ENCODE assay signal across 29 mouse cellular contexts in genomic region chr2:60642606-60643005, GRCm38 (mm10).
DNase-seq lines count a peak whose midpoint lies in the region; ATAC-seq and TF ChIP-seq lines count a peak whose summit lies in the region.
"Had no signal": no experiment of that assay in that cellular context is flagged by ENCODE, and none has a peak within 500 bp of the region (broad histone marks: within the 10 kb centered on the region; RNA-seq: fewer than 3 reads in every experiment).

No protein-coding gene starts in this region.

- WGBS in hindbrain, postnatal 0 days, result 72% methylated on average over 7 of the region's 7 CpGs
- 86% methylated on average over 7 of the region's 7 CpGs for WGBS in hindbrain, embryonic 12.5 days
- 90% methylated on average over 7 of the region's 7 CpGs for WGBS in heart, embryonic 10.5 days

- DNase-seq in cerebellum, postnatal 14 days, result peak; percentile 60 to 71
- DNase-seq in gastrocnemius, adult 18-20 months (ENCODE audit: low spot score), result peak; percentile 21
- no peak for DNase-seq in gastrocnemius, adult 8-10 months (ENCODE audit: low spot score in 2 of 2)
- peak; percentile 22 for DNase-seq in hindbrain, postnatal 0 days (ENCODE audit: low spot score)
- no peak for DNase-seq in heart, embryonic 10.5 days (ENCODE audit: low spot score)
- DNase-seq: adrenal gland, postnatal 10 days; adrenal gland, postnatal 36 days; B cell, adult 2 months; cerebellum, adult 11 months; cerebellum, adult 9-11 months; embryo, embryonic 11 days; heart, adult 18-20 months; heart, postnatal 14 days; heart, postnatal 4 days; kidney, adult 11 months; kidney, adult 8-10 months had no signal

- TF ChIP-seq CTCF in hindbrain, postnatal 0 days (IDR thresholded peaks at IDR 0.05; ENCODE audit: low read depth), result no peak

- H3K4me3 ChIP-seq in hindbrain, postnatal 0 days (ENCODE audit: low read length), result no peak overlapping the region
- no peak overlapping the region for H3K4me3 ChIP-seq in hindbrain, embryonic 12.5 days
- no peak overlapping the region for H3K4me3 ChIP-seq in heart, embryonic 10.5 days
- H3K4me3 ChIP-seq: embryonic facial prominence, embryonic 10.5 days; embryonic facial prominence, embryonic 13.5 days; erythroblast, embryonic 14.5 days; forebrain, embryonic 12.5 days; forebrain, embryonic 15.5 days; heart, embryonic 13.5 days; hindbrain, embryonic 15.5 days; intestine, embryonic 15.5 days had no signal

- no peak overlapping the region for H3K4me2 ChIP-seq in hindbrain, postnatal 0 days (ENCODE audit: low read depth, low read length)
- no peak overlapping the region for H3K4me2 ChIP-seq in hindbrain, embryonic 12.5 days (replicated peaks)
- H3K4me2 ChIP-seq: embryonic facial prominence, embryonic 13.5 days; forebrain, embryonic 12.5 days; forebrain, embryonic 15.5 days; heart, embryonic 13.5 days; hindbrain, embryonic 15.5 days; intestine, embryonic 15.5 days had no signal

- H3K36me3 ChIP-seq in hindbrain, postnatal 0 days (ENCODE audit: insufficient read depth, low read length), result no peaks in the 10 kb centered on the region
- H3K36me3 ChIP-seq in hindbrain, embryonic 12.5 days, result no peaks in the 10 kb centered on the region
- H3K36me3 ChIP-seq in heart, embryonic 10.5 days, result no peaks in the 10 kb centered on the region
- H3K36me3 ChIP-seq: embryonic facial prominence, embryonic 10.5 days; embryonic facial prominence, embryonic 13.5 days; forebrain, embryonic 12.5 days; forebrain, embryonic 15.5 days; G1E; heart, embryonic 13.5 days; hindbrain, embryonic 15.5 days; intestine, embryonic 15.5 days had no signal

- H3K9ac ChIP-seq in hindbrain, postnatal 0 days (replicated peaks; ENCODE audit: low read length), result no peak overlapping the region
- H3K9ac ChIP-seq in hindbrain, embryonic 12.5 days, result no peak overlapping the region
- H3K9ac ChIP-seq: embryonic facial prominence, embryonic 13.5 days; forebrain, embryonic 12.5 days; forebrain, embryonic 15.5 days; heart, embryonic 13.5 days; hindbrain, embryonic 15.5 days; intestine, embryonic 15.5 days had no signal

- ATAC-seq in cerebellum, adult (ENCODE audit: insufficient number of reproducible peaks, low FRiP score, low TSS enrichment), result no peak
- ATAC-seq in hindbrain, postnatal 0 days, result 0 out of 2 replicates have a peak, but pooled peaks have one; percentile 39
- ATAC-seq in hindbrain, embryonic 12.5 days (ENCODE audit: low FRiP score), result no peak
- ATAC-seq: intestine, embryonic 15.5 days; Patski had no signal

- H3K4me1 ChIP-seq in hindbrain, postnatal 0 days (ENCODE audit: insufficient read depth, low read length), result 0 out of 2 replicates have a peak, but pooled peaks cover 5% of the 10 kb centered on the region
- H3K4me1 ChIP-seq in hindbrain, embryonic 12.5 days, result peaks cover under 1% of the 10 kb centered on the region; the same call in 1 of the 2 replicates
- peaks cover 18% of the 10 kb centered on the region for H3K4me1 ChIP-seq in heart, embryonic 10.5 days
- H3K4me1 ChIP-seq: embryonic facial prominence, embryonic 13.5 days; forebrain, embryonic 15.5 days; intestine, embryonic 15.5 days had no signal

- H3K27me3 ChIP-seq in hindbrain, postnatal 0 days (ENCODE audit: insufficient read depth, low read length), result no peaks in the 10 kb centered on the region
- H3K27me3 ChIP-seq in hindbrain, embryonic 12.5 days, result no peaks in the 10 kb centered on the region
- H3K27me3 ChIP-seq in heart, embryonic 10.5 days (ENCODE audit: insufficient read depth, poor library complexity, severe bottlenecking), result no peaks in the 10 kb centered on the region
- H3K27me3 ChIP-seq: CH12.LX; embryonic facial prominence, embryonic 13.5 days; heart, embryonic 13.5 days; hindbrain, embryonic 15.5 days; intestine, embryonic 15.5 days; Patski had no signal

- H3K9me3 ChIP-seq in hindbrain, postnatal 0 days (ENCODE audit: low read length), result no peaks in the 10 kb centered on the region
- H3K9me3 ChIP-seq in hindbrain, embryonic 12.5 days (replicated peaks), result no peaks in the 10 kb centered on the region
- no peaks in the 10 kb centered on the region for H3K9me3 ChIP-seq in heart, embryonic 10.5 days
- H3K9me3 ChIP-seq: embryonic facial prominence, embryonic 10.5 days; embryonic facial prominence, embryonic 13.5 days; forebrain, embryonic 12.5 days; forebrain, embryonic 15.5 days; G1E; heart, embryonic 13.5 days; hindbrain, embryonic 15.5 days; intestine, embryonic 15.5 days had no signal

- no peak overlapping the region for H3K27ac ChIP-seq in hindbrain, postnatal 0 days
- H3K27ac ChIP-seq in hindbrain, embryonic 12.5 days, result no peak overlapping the region
- no peak overlapping the region for H3K27ac ChIP-seq in heart, embryonic 10.5 days
- H3K27ac ChIP-seq: embryonic facial prominence, embryonic 10.5 days; embryonic facial prominence, embryonic 13.5 days; forebrain, embryonic 12.5 days; forebrain, embryonic 15.5 days; heart, embryonic 13.5 days; hindbrain, embryonic 15.5 days; intestine, embryonic 15.5 days had no signal

Comparison
In these comparisons a context has a peak if more than half of its experiments do, and no peak if none do; other contexts are left out.
1. DNase-seq: peak in cerebellum, postnatal 14 days (2 of 2), gastrocnemius, adult 18-20 months (single experiment) and hindbrain, postnatal 0 days (single experiment); none in gastrocnemius, adult 8-10 months (0 of 2) and heart, embryonic 10.5 days (single experiment).